Mouse (Mus musculus) MEL-GATA-1-ER (cell line): ENCODE measurements around the gene 4933402N22Rik.
"Not testable (repeated sequence)": the region's sequence is repeated elsewhere in the genome, so short reads cannot be mapped to it uniquely, and the experiment has no call there.

Experiments
- DNase-seq: peaks from one replicate; pipeline ENCODE4 v3.0.0-alpha.2; 2012; ENCODE audit warnings: low read depth; ENCODE audit errors: extremely low read depth

Gene 4933402N22Rik

GRCm38 (mm10) chr5:11917743-11918142 is at the start of gene 4933402N22Rik:
Gene 4933402N22Rik (plus strand): TSS chr5:11918043.
- not testable (repeated sequence) for DNase-seq

- DNase-seq: not testable (repeated sequence)
Observed at GRCm38 (mm10) chr5:11923790-11924189, 5.9 kb downstream of the 4933402N22Rik start.
